Mouse (Mus musculus): ENCODE data around the gene Exph5. TPM values are rescaled to one million over a fixed set of nuclear protein-coding genes. Genes with fewer than 3 reads are reported as not detected.

The Exph5 gene
- polyA plus RNA-seq, 1 experiment from 2014 or later: 0.11 TPM

DNA sequence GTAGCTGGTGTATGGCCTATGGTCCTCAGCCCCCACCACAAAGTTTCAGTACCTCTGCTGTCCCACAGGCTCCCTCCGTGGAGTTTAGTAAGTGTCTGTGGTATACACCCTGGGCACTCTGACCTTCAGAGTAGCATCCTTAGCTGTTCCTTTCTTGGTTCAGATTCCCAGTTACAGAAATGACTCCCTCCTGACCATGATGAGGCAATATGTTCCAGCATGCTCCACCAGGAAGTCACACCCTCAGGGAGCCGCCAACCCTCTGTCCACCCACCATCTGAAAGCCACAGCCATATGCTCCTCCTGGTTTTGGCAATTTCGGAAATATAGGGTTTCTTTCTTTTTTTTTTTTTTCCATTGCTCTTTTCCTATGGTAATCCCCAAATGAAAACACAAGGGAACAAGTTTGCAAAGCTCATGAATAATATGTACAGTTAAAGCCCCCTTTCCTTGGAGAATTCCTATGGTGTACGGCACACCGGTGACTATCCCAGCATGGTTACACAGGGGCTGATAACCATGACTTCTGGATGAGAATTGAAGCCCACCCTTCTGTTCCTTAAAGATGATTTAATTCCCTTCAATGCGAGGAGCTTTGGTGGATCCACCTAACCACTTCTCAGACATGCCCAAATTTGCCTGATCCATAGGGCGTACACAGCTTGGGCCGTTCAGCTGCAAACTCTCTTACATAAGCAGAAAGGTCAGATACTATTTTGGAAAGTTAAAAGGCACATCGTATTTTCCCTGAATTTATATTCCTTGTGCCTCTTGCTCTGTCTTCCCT is 43.4 kb downstream of the Exph5 start:
- Histone ChIP-seq H3K36me3 (no peaks in the 10 kb centered on the region), H3K4me1 (peaks cover 10% of the 10 kb centered on the region), H3K4me3 (no peak overlapping the region), H3K4me2 (replicated peaks) (no peak overlapping the region), H3K9ac (replicated peaks) (no peak overlapping the region), H3K9me3 (no peaks in the 10 kb centered on the region), H3K27ac (replicated peaks) (no peak overlapping the region), H3K27me3 (no peaks in the 10 kb centered on the region)
- WGBS: 93% methylated on average over 9 of the region's 9 CpGs
- ATAC-seq (replicated peaks): no peak

GRCm38 (mm10) chr9:53345728-53346127 is 44.3 kb downstream of the Exph5 start:
- Histone ChIP-seq H3K27me3 (no peaks in the 10 kb centered on the region), H3K4me1 (peaks cover 6% of the 10 kb centered on the region), H3K4me2 (replicated peaks) (no peak overlapping the region), H3K4me3 (no peak overlapping the region), H3K36me3 (no peaks in the 10 kb centered on the region), H3K9ac (replicated peaks) (no peak overlapping the region), H3K27ac (replicated peaks) (no peak overlapping the region), H3K9me3 (no peaks in the 10 kb centered on the region; the same call in 1 of the 2 replicates)
- ATAC-seq (replicated peaks): no peak
- 61% methylated on average over 3 of the region's 3 CpGs for WGBS

DNA sequence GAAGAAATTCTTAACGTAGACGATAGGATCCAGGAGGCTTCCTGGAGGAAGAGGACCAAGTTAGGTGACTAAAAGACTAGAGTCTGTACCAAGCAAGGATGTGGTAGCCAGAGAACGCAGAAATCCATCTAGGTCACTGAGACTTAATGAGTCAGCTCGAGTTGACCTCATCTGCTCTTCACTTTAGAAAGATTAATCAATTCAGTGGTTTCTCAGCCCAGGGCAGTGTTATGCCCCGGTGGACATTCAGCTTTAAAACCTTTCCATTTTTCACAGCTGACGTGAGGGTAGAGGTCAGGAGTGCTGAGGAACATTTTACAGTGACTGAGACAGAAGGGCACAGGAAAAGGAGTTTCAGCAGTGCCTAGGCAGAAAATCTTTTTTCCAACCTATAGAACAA is 44.9 kb downstream of the Exph5 start:
- no peak overlapping the region for H3K9ac ChIP-seq (replicated peaks)
- WGBS: 77% methylated on average over 6 of the region's 6 CpGs
- ATAC-seq (replicated peaks): no peak
- no peak overlapping the region for H3K4me3 ChIP-seq
- no peak overlapping the region for H3K27ac ChIP-seq (replicated peaks)
- H3K4me1 ChIP-seq: no peaks in the 10 kb centered on the region
- no peak overlapping the region for H3K4me2 ChIP-seq (replicated peaks)
- no peaks in the 10 kb centered on the region; the same call in 1 of the 2 replicates for H3K9me3 ChIP-seq
- H3K27me3 ChIP-seq: no peaks in the 10 kb centered on the region
- no peaks in the 10 kb centered on the region for H3K36me3 ChIP-seq

- no peaks in the 10 kb centered on the region for H3K4me1 ChIP-seq
- H3K9me3 ChIP-seq: no peaks in the 10 kb centered on the region; the same call in 1 of the 2 replicates
- no peaks in the 10 kb centered on the region for H3K36me3 ChIP-seq
- H3K4me3 ChIP-seq: no peak overlapping the region
- 76% methylated on average over 1 of the region's 1 CpGs for WGBS
- H3K27me3 ChIP-seq: no peaks in the 10 kb centered on the region
- no peak for ATAC-seq (replicated peaks)
- H3K9ac ChIP-seq (replicated peaks): no peak overlapping the region
- H3K4me2 ChIP-seq (replicated peaks): no peak overlapping the region
- no peak overlapping the region for H3K27ac ChIP-seq (replicated peaks)
These were observed 47.7 kb downstream of the Exph5 start for GRCm38 (mm10) chr9:53349211-53349610.

GRCm38 (mm10) chr9:53350331-53350730 is 48.9 kb downstream of the Exph5 start:
- no peak for ATAC-seq (replicated peaks)
- Histone ChIP-seq H3K9me3 (no peaks in the 10 kb centered on the region; the same call in 1 of the 2 replicates), H3K36me3 (no peaks in the 10 kb centered on the region), H3K9ac (replicated peaks) (no peak overlapping the region), H3K4me1 (no peaks in the 10 kb centered on the region), H3K4me3 (no peak overlapping the region), H3K4me2 (replicated peaks) (no peak overlapping the region), H3K27ac (replicated peaks) (no peak overlapping the region), H3K27me3 (no peaks in the 10 kb centered on the region)
- WGBS: 88% methylated on average over 2 of the region's 2 CpGs

DNA sequence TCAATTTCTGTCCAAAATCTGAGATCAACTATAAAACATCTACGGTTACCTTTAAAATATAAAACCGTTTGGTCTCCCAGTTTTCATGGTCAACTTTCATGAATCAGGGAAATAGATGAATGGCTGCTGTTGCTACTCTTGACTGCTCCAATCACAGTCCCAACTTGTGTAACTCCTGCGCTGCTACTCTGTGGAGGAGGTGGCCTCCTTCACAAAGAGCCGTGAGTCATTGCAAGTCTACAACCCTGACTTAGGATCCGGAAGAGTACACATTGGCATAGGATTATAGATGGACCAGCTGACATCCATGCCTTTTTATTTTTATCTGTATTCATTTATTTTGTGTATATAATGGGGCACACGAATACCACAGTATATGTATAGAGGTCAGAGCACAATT is 50.4 kb downstream of the Exph5 start:
- Histone ChIP-seq H3K27me3 (no peaks in the 10 kb centered on the region), H3K4me1 (no peaks in the 10 kb centered on the region), H3K9ac (replicated peaks) (no peak overlapping the region), H3K4me2 (replicated peaks) (no peak overlapping the region), H3K4me3 (no peak overlapping the region), H3K36me3 (no peaks in the 10 kb centered on the region), H3K27ac (replicated peaks) (no peak overlapping the region), H3K9me3 (no peaks in the 10 kb centered on the region; the same call in 1 of the 2 replicates)
- no peak for ATAC-seq (replicated peaks)
- WGBS: 94% methylated on average over 6 of the region's 6 CpGs

GRCm38 (mm10) chr9:53353161-53353560 is 51.7 kb downstream of the Exph5 start:
- no peaks in the 10 kb centered on the region; the same call in 1 of the 2 replicates for H3K9me3 ChIP-seq
- H3K27ac ChIP-seq (replicated peaks): no peak overlapping the region
- no peaks in the 10 kb centered on the region for H3K27me3 ChIP-seq
- no peak overlapping the region for H3K9ac ChIP-seq (replicated peaks)
- H3K4me1 ChIP-seq: no peaks in the 10 kb centered on the region
- no peak overlapping the region for H3K4me3 ChIP-seq
- ATAC-seq (replicated peaks): no peak
- H3K4me2 ChIP-seq (replicated peaks): no peak overlapping the region
- no peaks in the 10 kb centered on the region for H3K36me3 ChIP-seq
- WGBS: 88% methylated on average over 5 of the region's 5 CpGs

DNA sequence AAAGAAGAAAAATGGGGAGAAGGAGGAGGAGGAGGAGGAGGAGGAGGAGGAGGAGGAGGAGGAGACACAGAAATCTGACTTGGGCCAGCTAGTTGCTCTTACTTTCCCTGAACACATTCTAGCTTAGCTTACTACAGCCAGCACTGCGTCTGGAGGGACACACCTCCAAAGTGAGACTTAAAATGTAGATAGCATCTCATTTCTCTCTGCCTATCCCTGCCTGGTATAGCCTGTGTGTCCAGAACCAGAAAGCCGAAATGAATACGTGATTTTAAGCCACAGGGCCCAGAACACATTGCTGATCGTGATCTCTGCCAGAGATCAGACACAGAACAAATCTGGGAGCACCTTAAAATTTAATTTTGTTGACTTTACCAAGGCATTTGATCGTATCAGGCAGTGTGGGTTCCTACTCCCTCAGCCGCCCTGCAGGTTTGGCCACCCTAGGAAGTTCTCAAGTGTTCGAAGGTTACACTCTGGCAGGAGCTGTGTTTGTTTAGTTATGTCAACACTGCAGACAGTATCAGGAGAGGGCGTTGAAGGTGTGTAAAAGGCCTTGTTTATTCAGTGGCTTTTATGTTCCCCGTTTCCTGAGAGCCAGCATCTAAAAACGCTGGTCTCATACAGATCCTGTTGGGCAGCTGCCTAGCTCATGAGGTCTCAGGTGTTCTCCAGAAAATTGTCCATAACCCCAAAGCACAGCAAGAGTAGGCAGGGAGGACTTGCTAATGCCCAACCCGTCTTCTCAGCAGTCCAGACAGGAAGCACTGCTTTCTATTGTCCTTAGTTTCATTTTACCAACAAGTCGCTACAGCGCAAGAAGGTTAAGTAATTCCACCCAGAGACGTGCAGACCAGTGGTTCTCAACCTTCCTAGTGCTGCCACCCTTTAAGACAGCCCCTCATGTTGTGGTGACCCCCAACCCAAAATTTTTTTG is 55.0 kb downstream of the Exph5 start:
- Histone ChIP-seq H3K4me1 (no peaks in the 10 kb centered on the region), H3K27me3 (no peaks in the 10 kb centered on the region), H3K9me3 (no peaks in the 10 kb centered on the region), H3K9ac (replicated peaks) (no peak overlapping the region), H3K36me3 (no peaks in the 10 kb centered on the region), H3K4me2 (replicated peaks) (no peak overlapping the region), H3K27ac (replicated peaks) (no peak overlapping the region), H3K4me3 (no peak overlapping the region)
- no peak for ATAC-seq (replicated peaks)
- 80% methylated on average over 14 of the region's 14 CpGs for WGBS

GRCm38 (mm10) chr9:53371339-53371738 is 69.9 kb downstream of the Exph5 start:
- no peak for ATAC-seq (replicated peaks)
- Histone ChIP-seq H3K4me3 (no peak overlapping the region), H3K27ac (replicated peaks) (no peak overlapping the region), H3K36me3 (no peaks in the 10 kb centered on the region), H3K4me1 (no peaks in the 10 kb centered on the region), H3K27me3 (no peaks in the 10 kb centered on the region), H3K9me3 (no peaks in the 10 kb centered on the region), H3K9ac (replicated peaks) (no peak overlapping the region), H3K4me2 (replicated peaks) (no peak overlapping the region)
- WGBS: 78% methylated on average over 3 of the region's 3 CpGs

GRCm38 (mm10) chr9:53375907-53376306 is 74.4 kb downstream of the Exph5 start:
- Histone ChIP-seq H3K27ac (replicated peaks) (no peak overlapping the region), H3K4me3 (no peak overlapping the region), H3K9ac (replicated peaks) (no peak overlapping the region), H3K36me3 (no peaks in the 10 kb centered on the region), H3K27me3 (no peaks in the 10 kb centered on the region), H3K9me3 (no peaks in the 10 kb centered on the region), H3K4me2 (replicated peaks) (no peak overlapping the region), H3K4me1 (no peaks in the 10 kb centered on the region)
- no peak for ATAC-seq (replicated peaks)
- 83% methylated on average over 4 of the region's 4 CpGs for WGBS

DNA sequence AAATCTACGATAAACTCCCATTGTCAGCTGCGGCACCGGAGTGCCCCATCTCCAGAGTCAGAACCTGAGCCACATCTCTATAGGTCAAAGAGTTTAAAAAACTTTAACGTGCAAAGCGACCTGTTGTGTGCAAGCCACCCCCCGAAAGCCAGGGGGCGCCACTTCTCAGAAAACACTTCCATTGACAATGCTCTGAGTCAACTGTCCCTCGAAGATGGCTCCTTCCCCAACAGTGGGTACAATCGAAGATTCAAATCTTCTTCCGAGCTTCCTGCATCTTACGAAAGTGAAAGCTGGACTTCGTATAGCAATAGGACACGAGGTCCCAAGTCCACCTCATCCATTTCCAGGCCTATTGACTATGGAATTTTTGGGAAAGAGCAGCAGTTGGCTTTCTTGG is 75.3 kb downstream of the Exph5 start:
- Histone ChIP-seq H3K4me3 (no peak overlapping the region), H3K9me3 (no peaks in the 10 kb centered on the region), H3K4me2 (replicated peaks) (no peak overlapping the region), H3K36me3 (no peaks in the 10 kb centered on the region), H3K4me1 (no peaks in the 10 kb centered on the region), H3K27me3 (no peaks in the 10 kb centered on the region), H3K9ac (replicated peaks) (no peak overlapping the region), H3K27ac (replicated peaks) (no peak overlapping the region)
- no peak for ATAC-seq (replicated peaks)
- 88% methylated on average over 13 of the region's 13 CpGs for WGBS

- H3K4me1 ChIP-seq: no peaks in the 10 kb centered on the region
- no peak for ATAC-seq (replicated peaks)
- no peak overlapping the region for H3K9ac ChIP-seq (replicated peaks)
- 61% methylated on average over 5 of the region's 5 CpGs for WGBS
- no peaks in the 10 kb centered on the region for H3K27me3 ChIP-seq
- H3K4me2 ChIP-seq (replicated peaks): no peak overlapping the region
- H3K27ac ChIP-seq (replicated peaks): no peak overlapping the region
- no peaks in the 10 kb centered on the region for H3K9me3 ChIP-seq
- H3K4me3 ChIP-seq: no peak overlapping the region
- no peaks in the 10 kb centered on the region for H3K36me3 ChIP-seq
These were observed 76.1 kb downstream of the Exph5 start for GRCm38 (mm10) chr9:53377597-53377996.
